Mouse (Mus musculus) left cerebral cortex, adult 2 months (tissue): Measurements from ENCODE around the gene Pigo. TPM values are rescaled to one million over a fixed set of nuclear protein-coding genes. Genes with fewer than 3 reads are reported as not detected.
A peak's percentile ranks its signal among the peaks of the same experiment; 100 is the strongest.

ENCODE experiments used
- DNase-seq, 2 experiments: peaks; one replicate each; pipeline ENCODE4 v3.0.0; 2021 to 2022; ENCODE audit warnings: low spot score in 2 of 2, mixed read lengths in 1 of 2; ENCODE audit errors: extremely low spot score in 1 of 2
- H3K27ac ChIP-seq: fragments of 200-600 bp; 2 replicates; pipeline ENCODE4 v1.8.1; 2022
- H3K4me3 ChIP-seq: fragments of 200-600 bp; 2 replicates; pipeline ENCODE4 v1.8.1; 2022
- CTCF ChIP-seq: fragments of 200-600 bp; IDR thresholded peaks from 2 replicates; pipeline ENCODE4 v1.8.1; 2022; ENCODE audit warnings: antibody characterized with exemption, mild to moderate bottlenecking, moderate library complexity
- intact Hi-C: fragments of 180-260 bp; cut with DNase I; formaldehyde crosslinking; loops from one replicate; pipeline ENCODE4 v1.15.1; 2025
- long read RNA-seq, 2 experiments: library from polyadenylated mRNA; stranded (forward); transcript quantifications; one replicate each; pipeline ENCODE4 v2.0.0; 2021; ENCODE audit warnings: borderline mapping rate in 2 of 2
- total RNA-seq, 2 experiments: library from RNA; stranded (reverse); gene quantifications; 2 replicates each; pipeline ENCODE4 v1.2.3; 2021

The Pigo gene
- 10 to 100 TPM; 30.9 to 31.1 TPM for total RNA-seq
- long read RNA-seq, experiment 1, full-length matches to known transcripts: 6 of 42 reads
- long read RNA-seq, experiment 1, partial matches to known transcripts: 5 of 42 reads
- long read RNA-seq, experiment 1, other reads (novel, unspliced or antisense): 31 of 42 reads
- long read RNA-seq, experiment 2, full-length matches to known transcripts: 6 of 51 reads
- long read RNA-seq, experiment 2, partial matches to known transcripts: 17 of 51 reads
- long read RNA-seq, experiment 2, other reads (novel, unspliced or antisense): 28 of 51 reads

GRCm38 (mm10) chr4:43025084-43025960 lies at the start of gene Pigo:
Pigo (minus strand) TSS chr4:43025819.
- DNase-seq: peak; percentile 91 to 93
- H3K4me3 ChIP-seq: peak within 1 kb of the TSS; percentile 84
- intact Hi-C loops: loop anchor here (1.0 kb wide), 1 partner anchor 15 kb away; the partner anchor contains the start of gene Fancg

GRCm38 (mm10) chr4:43074923-43075322 lies 49.3 kb upstream of the Pigo start:
- DNase-seq: no peak
- Histone ChIP-seq H3K27ac (no peak overlapping the region), H3K4me3 (no peak overlapping the region)
- intact Hi-C loops: no loop called here
- no peak for TF ChIP-seq CTCF

More at GRCm38 (mm10) chr4:43025084-43025960, at the start of gene Pigo:
- peak within 1 kb of the TSS; percentile 91 for H3K27ac ChIP-seq
- peak; percentile 61 for TF ChIP-seq CTCF

- DNase-seq: no peak
- no peak for TF ChIP-seq CTCF
- Histone ChIP-seq H3K27ac (no peak overlapping the region), H3K4me3 (no peak overlapping the region)
- intact Hi-C loops: no loop called here
These were observed 39.9 kb upstream of the Pigo start for GRCm38 (mm10) chr4:43065471-43065870.

- intact Hi-C loops: no loop called here
- DNase-seq: no peak
- no peak overlapping the region for H3K4me3 ChIP-seq
- no peak; the same call in none of the 2 replicates for TF ChIP-seq CTCF
- H3K27ac ChIP-seq: no peak overlapping the region
These were observed 34.7 kb upstream of the Pigo start for GRCm38 (mm10) chr4:43060286-43060685.

- peak overlapping the region; percentile 72 for H3K4me3 ChIP-seq
- intact Hi-C loops: no loop called here
- DNase-seq: no peak
- H3K27ac ChIP-seq: no peak overlapping the region
- TF ChIP-seq CTCF: no peak
These were observed 34.1 kb upstream of the Pigo start for GRCm38 (mm10) chr4:43059697-43060096.

- Histone ChIP-seq H3K27ac (peak within 1 kb of the TSS; percentile 47), H3K4me3 (peak within 1 kb of the TSS; percentile 72)
- peak; percentile 84 to 90 for DNase-seq
- intact Hi-C loops: no loop called here
- no peak for TF ChIP-seq CTCF
These were observed 33.4 kb upstream of the Pigo start, which contains the start of gene Unc13b for GRCm38 (mm10) chr4:43058753-43059654. Unc13b (plus strand) TSS chr4:43058953.

GRCm38 (mm10) chr4:43058392-43058752 lies 32.8 kb upstream of the Pigo start:
- Histone ChIP-seq H3K27ac (no peak overlapping the region), H3K4me3 (peak overlapping the region; percentile 72)
- no peak for DNase-seq
- TF ChIP-seq CTCF: no peak
- intact Hi-C loops: no loop called here

- no peak for TF ChIP-seq CTCF
- no peak for DNase-seq
- intact Hi-C loops: no loop called here
- no peak overlapping the region for H3K27ac ChIP-seq
- no peak overlapping the region for H3K4me3 ChIP-seq
These were observed 32.0 kb upstream of the Pigo start for GRCm38 (mm10) chr4:43057654-43058053.

- intact Hi-C loops: no loop called here
- no peak for DNase-seq
These were observed 27.0 kb upstream of the Pigo start for GRCm38 (mm10) chr4:43052627-43053026.

GRCm38 (mm10) chr4:43047231-43047630 lies 21.6 kb upstream of the Pigo start:
- TF ChIP-seq CTCF: peak; percentile 87
- intact Hi-C loops: loop anchor here (2.0 to 10.0 kb wide), 6 partner anchors 68 to 518 kb away; partner anchors contain the start of genes Arhgef39, Ccdc107, Creb3 and Tln1
- H3K4me3 ChIP-seq: no peak overlapping the region; the same call in 1 of the 2 replicates
- DNase-seq: peak; percentile 54 to 68
- 0 out of 2 replicates have a peak overlapping the region, but pooled peaks have one; percentile 30 for H3K27ac ChIP-seq

More at GRCm38 (mm10) chr4:43052627-43053026, 27.0 kb upstream of the Pigo start:
- TF ChIP-seq CTCF: peak; percentile 87
- H3K27ac ChIP-seq: no peak overlapping the region
- no peak overlapping the region for H3K4me3 ChIP-seq

- Histone ChIP-seq H3K27ac (peak overlapping the region; percentile 30; the same call in 1 of the 2 replicates), H3K4me3 (no peak overlapping the region)
- intact Hi-C loops: loop anchor here (2.0 to 10.0 kb wide), 6 partner anchors 68 to 518 kb away; partner anchors contain the start of genes Arhgef39, Ccdc107, Creb3 and Tln1
- no peak for TF ChIP-seq CTCF
- no peak for DNase-seq
These were observed 21.0 kb upstream of the Pigo start for GRCm38 (mm10) chr4:43046607-43047006.
